Mouse (Mus musculus) limb, embryonic 14.5 days (tissue): ENCODE measurements at regions not wholly inside any gene's neighbourhood (a gene's known extent, or its start where the extent isn't known, plus 50 kb on each side); places are given as distances from the start of the nearest gene placed in this dataset.

ENCODE experiments used
- ATAC-seq: fragments of 200-750 bp; cut with Nextera tagmentation; 2 replicates; pipeline ENCODE4 v1.8.0; 2017; ENCODE audit warnings: low read depth, moderate number of reproducible peaks, moderate TSS enrichment; ENCODE audit not compliant: low FRiP score
- DNase-seq: peaks from one replicate; pipeline ENCODE4 v3.0.0-alpha.2; 2015; ENCODE audit warnings: low spot score
- H3K27ac ChIP-seq: fragments of 300-500 bp; sonication (generic); replicated peaks from 2 replicates; pipeline ENCODE4 v1.5.1; 2014; ENCODE audit warnings: low read depth, mild to moderate bottlenecking, low read length, moderate library complexity, mixed read lengths
- H3K27me3 ChIP-seq: fragments of 300-500 bp; sonication (generic); 2 replicates; pipeline ENCODE4 v1.6.1; 2014; ENCODE audit warnings: low read length, mixed read lengths; ENCODE audit not compliant: control insufficient read depth, insufficient read depth
- H3K36me3 ChIP-seq: fragments of 300-500 bp; sonication (generic); 2 replicates; pipeline ENCODE4 v1.6.1; 2014; ENCODE audit warnings: mild to moderate bottlenecking, low read length, moderate library complexity, mixed read lengths; ENCODE audit not compliant: control insufficient read depth, insufficient read depth
- H3K4me1 ChIP-seq: fragments of 300-500 bp; sonication (generic); 2 replicates; pipeline ENCODE4 v1.6.1; 2014; ENCODE audit warnings: antibody characterized with exemption, low read length, mixed read lengths; ENCODE audit not compliant: control insufficient read depth, insufficient read depth
- H3K4me2 ChIP-seq: fragments of 300-500 bp; sonication (generic); replicated peaks from 2 replicates; pipeline ENCODE4 v1.6.1; 2014; ENCODE audit warnings: low read depth, mild to moderate bottlenecking, low read length, moderate library complexity; ENCODE audit not compliant: severe bottlenecking
- H3K4me3 ChIP-seq: fragments of 300-500 bp; sonication (generic); replicated peaks from 2 replicates; pipeline ENCODE4 v1.5.1; 2014; ENCODE audit warnings: low read length
- H3K9ac ChIP-seq: fragments of 300-500 bp; sonication (generic); 2 replicates; pipeline ENCODE4 v1.6.1; 2014; ENCODE audit warnings: mild to moderate bottlenecking, low read depth, low read length, moderate library complexity; ENCODE audit not compliant: severe bottlenecking
- H3K9me3 ChIP-seq: fragments of 300-500 bp; sonication (generic); 2 replicates; pipeline ENCODE4 v1.6.1; 2016; ENCODE audit warnings: low read length; ENCODE audit not compliant: control insufficient read depth
- POLR2A ChIP-seq: fragments of 200-500 bp; IDR thresholded peaks from 2 replicates; pipeline ENCODE4 v1.8.0; 2012; ENCODE audit warnings: inconsistent platforms, mild to moderate bottlenecking, moderate library complexity, borderline replicate concordance; ENCODE audit not compliant: insufficient read depth, insufficient read length; ENCODE audit errors: extremely low read depth
- WGBS: fragments of 180-500 bp; shearing (Covaris S2); extraction: QIAGEN DNeasy Blood & Tissue Kit; methylation state at CpG from one replicate; pipeline ENCODE4 v1.1.7; 2014; 5-methylcytosine and 5-hydroxymethylcytosine counted together

DNA sequence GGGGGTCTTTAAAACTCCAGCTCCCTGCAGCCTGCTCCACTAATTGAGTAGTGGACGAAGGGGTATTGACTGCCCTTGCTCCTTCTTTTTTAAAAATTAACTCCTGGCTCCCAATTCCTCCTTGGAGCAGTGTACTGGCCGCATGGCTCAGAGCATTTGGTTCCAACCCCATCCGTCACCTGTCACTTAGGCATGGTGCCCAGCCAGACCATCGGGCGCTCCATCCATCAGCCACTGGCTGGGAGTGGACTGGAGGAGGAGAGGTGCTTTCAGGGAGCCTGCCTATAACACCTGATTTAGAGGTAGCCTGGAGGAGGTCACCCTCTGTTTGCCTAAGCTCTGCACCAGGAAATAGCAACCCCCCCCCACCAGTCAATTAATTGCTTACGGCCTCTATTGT lies 66.4 kb upstream of the Glce start:
- H3K27ac ChIP-seq, result no peak overlapping the region
- TF ChIP-seq POLR2A, result no peak
- H3K9ac ChIP-seq, result no peak overlapping the region
- H3K9me3 ChIP-seq, result no peaks in the 10 kb centered on the region
- no peak overlapping the region for H3K4me3 ChIP-seq
- H3K4me2 ChIP-seq, result no peak overlapping the region
- H3K4me1 ChIP-seq, result no peaks in the 10 kb centered on the region
- WGBS, result 27% methylated on average over 6 of the region's 6 CpGs
- ATAC-seq (no peak), DNase-seq (no peak)
- no peaks in the 10 kb centered on the region for H3K27me3 ChIP-seq
- no peaks in the 10 kb centered on the region for H3K36me3 ChIP-seq

DNA sequence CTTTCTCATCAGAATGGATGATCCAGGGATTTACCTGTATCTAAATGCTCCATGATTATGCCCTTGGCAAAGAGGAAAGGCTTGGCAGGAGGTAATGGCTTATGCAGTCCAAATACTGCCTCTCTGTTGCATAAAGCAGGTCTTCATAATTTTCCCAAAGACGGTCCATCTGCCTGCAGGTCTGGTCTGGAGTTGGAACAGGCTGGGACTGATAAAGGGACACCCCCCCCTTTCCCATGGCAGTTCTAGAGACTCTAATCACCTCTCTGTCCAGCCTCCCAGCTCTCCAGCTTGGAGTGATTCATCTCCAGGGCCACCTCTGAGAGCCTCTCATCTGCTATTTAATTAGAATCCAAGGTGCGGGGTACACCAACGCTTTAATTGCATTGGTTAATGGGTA lies 65.9 kb upstream of the Glce start:
- H3K36me3 ChIP-seq, result no peaks in the 10 kb centered on the region
- WGBS, result 27% methylated on average over 3 of the region's 3 CpGs
- no peaks in the 10 kb centered on the region for H3K4me1 ChIP-seq
- DNase-seq (no peak), ATAC-seq (no peak)
- H3K9ac ChIP-seq, result no peak overlapping the region
- H3K4me2 ChIP-seq, result no peak overlapping the region
- no peaks in the 10 kb centered on the region for H3K27me3 ChIP-seq
- H3K27ac ChIP-seq, result no peak overlapping the region
- H3K9me3 ChIP-seq, result no peaks in the 10 kb centered on the region
- H3K4me3 ChIP-seq, result no peak overlapping the region
- TF ChIP-seq POLR2A, result no peak

DNA sequence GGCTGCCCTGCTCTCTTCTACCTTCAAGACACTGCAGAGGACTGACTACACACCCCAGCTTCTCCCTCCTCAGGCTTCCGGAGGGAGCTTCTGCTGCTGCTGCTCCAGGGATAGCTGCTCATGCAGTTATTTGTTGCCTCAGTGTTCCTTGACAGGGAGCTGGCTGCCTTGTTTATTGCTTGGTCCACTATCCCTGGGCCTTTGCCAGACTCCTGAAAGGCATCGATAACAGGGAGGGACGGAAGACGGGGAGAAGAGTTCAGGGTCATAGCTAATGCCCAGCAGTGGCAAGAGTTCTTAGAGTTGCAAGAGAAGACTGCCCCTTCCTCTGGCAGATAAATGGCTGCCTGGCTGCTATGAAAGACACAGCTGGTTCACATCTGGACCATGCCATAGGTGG lies 64.4 kb upstream of the Glce start:
- Histone ChIP-seq H3K4me2 (no peak overlapping the region), H3K27ac (no peak overlapping the region), H3K9ac (no peak overlapping the region), H3K27me3 (no peaks in the 10 kb centered on the region), H3K4me1 (no peaks in the 10 kb centered on the region), H3K36me3 (no peaks in the 10 kb centered on the region), H3K4me3 (no peak overlapping the region), H3K9me3 (no peaks in the 10 kb centered on the region)
- ATAC-seq (no peak), DNase-seq (no peak)
- TF ChIP-seq POLR2A, result no peak
- WGBS, result 26% methylated on average over 4 of the region's 4 CpGs

DNA sequence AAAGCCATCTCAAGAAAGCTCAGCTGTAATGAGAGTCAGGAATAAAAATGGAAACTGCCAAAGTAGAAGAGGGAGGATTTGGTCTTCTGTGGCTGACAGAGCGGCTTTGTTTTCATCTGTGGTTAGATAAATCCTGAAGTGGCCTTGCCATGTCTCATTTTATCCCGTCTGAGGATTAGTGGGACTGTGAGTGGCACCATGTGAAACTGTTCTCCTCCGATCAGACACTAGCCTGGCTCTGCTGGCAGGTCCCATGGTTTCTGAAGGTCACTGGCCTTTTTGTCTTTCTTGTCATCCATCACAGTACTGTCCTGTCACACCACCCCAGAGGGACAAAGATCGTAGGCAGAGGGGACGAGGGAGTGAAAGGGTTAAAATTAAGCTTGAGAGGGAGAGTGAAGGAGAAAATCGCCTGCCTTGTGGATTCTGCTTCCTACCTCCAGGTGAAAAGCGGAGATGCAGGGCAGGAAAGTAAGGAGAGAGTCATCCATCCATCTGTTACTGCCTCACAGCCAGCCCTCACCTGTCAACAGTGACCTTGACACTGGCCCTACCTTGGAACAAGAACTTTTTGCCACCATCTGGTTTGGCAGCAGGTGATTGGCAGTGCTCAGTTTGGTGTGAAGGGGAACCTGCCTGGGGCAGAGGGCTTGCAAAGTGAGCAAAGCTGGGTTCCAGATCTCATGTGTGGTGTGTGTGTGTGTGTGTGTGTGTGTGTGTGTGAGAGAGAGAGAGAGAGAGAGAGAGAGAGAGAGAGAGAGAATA lies 63.2 kb upstream of the Glce start:
- Histone ChIP-seq H3K27ac (no peak overlapping the region), H3K4me3 (no peak overlapping the region), H3K9ac (no peak overlapping the region), H3K36me3 (no peaks in the 10 kb centered on the region), H3K4me2 (no peak overlapping the region), H3K9me3 (no peaks in the 10 kb centered on the region), H3K27me3 (no peaks in the 10 kb centered on the region), H3K4me1 (peaks cover 5% of the 10 kb centered on the region)
- DNase-seq (no peak), ATAC-seq (no peak)
- WGBS, result 61% methylated on average over 7 of the region's 7 CpGs
- TF ChIP-seq POLR2A, result no peak

DNA sequence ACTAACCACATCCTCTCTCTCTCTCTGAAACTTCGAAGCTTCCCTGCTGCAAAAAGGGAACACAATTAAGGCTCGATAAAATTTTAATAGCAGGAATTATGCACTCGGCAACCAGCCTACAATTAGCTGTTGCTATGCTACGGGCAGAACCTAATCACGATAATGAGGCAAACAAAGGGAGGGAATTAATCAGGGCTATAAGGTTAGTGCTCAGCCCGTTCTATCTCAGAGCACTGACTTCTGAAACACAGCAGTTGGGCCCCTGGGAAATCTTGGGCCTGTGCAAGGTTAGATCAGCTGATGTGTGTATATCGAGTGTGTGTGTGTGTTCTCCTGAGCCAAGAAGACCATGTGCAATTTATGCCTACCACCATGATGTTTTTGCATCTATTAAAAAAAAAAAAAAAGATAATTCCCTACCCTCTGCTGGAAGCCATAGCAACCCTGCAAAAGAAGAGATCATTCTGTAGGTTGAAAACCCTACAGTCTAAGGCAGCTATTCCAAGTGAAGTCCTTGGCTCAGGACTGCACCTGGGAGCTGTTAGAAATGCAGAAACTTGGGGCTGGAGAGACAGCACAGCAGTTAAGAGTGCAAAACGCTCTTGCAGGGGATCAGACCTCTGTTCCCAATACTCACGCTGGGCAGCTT lies 58.9 kb upstream of the Glce start:
- WGBS, result 18% methylated on average over 9 of the region's 9 CpGs

More for the DNA sequence above, 58.9 kb upstream of the Glce start:
- H3K9ac ChIP-seq, result no peak overlapping the region
- ATAC-seq (no peak), DNase-seq (no peak)
- H3K4me1 ChIP-seq, result peaks cover 7% of the 10 kb centered on the region
- H3K27ac ChIP-seq, result no peak overlapping the region
- H3K9me3 ChIP-seq, result no peaks in the 10 kb centered on the region
- no peak for TF ChIP-seq POLR2A
- no peaks in the 10 kb centered on the region for H3K36me3 ChIP-seq
- no peaks in the 10 kb centered on the region for H3K27me3 ChIP-seq
- H3K4me2 ChIP-seq, result no peak overlapping the region
- H3K4me3 ChIP-seq, result no peak overlapping the region
